Mouse (Mus musculus) megakaryocyte, embryonic 14.5 days (primary cell): ENCODE data around the gene Ccdc77.

ENCODE experiments used
- FLI1 ChIP-seq: IDR thresholded peaks from 2 replicates; pipeline ENCODE4 v1.6.1; 2012; ENCODE audit warnings: low read length, inconsistent platforms, mixed read lengths
- GATA1 ChIP-seq: IDR thresholded peaks from 3 replicates; pipeline ENCODE4 v1.6.1; 2012; ENCODE audit warnings: mixed read lengths, low read length, inconsistent platforms, borderline replicate concordance

GRCm38 (mm10) chr6:120365051-120365450 is 877 bp upstream of the Ccdc77 start:
- TF ChIP-seq GATA1, result no peak
- TF ChIP-seq FLI1, result no peak
